ENCODE assay signal across 14 mouse cellular contexts in the genomic region with DNA sequence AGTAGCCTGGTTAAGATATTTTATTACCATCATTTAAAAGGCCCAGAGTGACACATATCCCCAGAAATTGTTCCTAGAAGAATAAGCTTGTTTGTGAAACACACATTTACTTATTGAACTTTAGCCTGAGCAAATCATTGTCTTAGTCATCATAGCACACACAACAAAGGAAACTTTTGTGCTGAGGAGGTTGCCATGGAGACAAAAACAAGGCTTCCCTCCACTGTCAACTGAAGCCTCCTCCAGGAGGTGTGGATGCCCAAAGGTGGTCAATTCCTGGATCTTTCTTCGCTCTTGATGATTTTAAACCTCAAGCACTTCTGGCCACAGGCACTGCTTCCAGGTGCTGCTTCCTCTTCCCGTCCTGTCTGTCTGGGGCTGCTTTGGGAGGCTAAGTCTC.
DNase-seq lines count a peak whose midpoint lies in the region; ATAC-seq and TF ChIP-seq lines count a peak whose summit lies in the region.
"Had no signal": no experiment of that assay in that cellular context is flagged by ENCODE, and none has a peak within 500 bp of the region (broad histone marks: within the 10 kb centered on the region; RNA-seq: fewer than 3 reads in every experiment).

No protein-coding gene starts in this region.

- no peaks in the 10 kb centered on the region for H3K27me3 ChIP-seq in forebrain, embryonic 14.5 days (replicated peaks; ENCODE audit: control insufficient read depth, insufficient read depth, low read length)
- no peaks in the 10 kb centered on the region for H3K27me3 ChIP-seq in forebrain, embryonic 16.5 days (replicated peaks; ENCODE audit: control insufficient read depth, insufficient read depth, low read length)
- H3K27me3 ChIP-seq in intestine, postnatal 0 days (replicated peaks; ENCODE audit: control insufficient read depth, insufficient read depth, low read length): no peaks in the 10 kb centered on the region
- H3K27me3 ChIP-seq in midbrain, postnatal 0 days (ENCODE audit: insufficient read depth, low read length): 0 out of 2 replicates have a peak, but pooled peaks cover 4% of the 10 kb centered on the region
- H3K27me3 ChIP-seq in liver, embryonic 12.5 days (replicated peaks): no peaks in the 10 kb centered on the region
- H3K27me3 ChIP-seq: heart, embryonic 13.5 days; limb, embryonic 15.5 days had no signal

- H3K4me3 ChIP-seq in forebrain, embryonic 14.5 days (ENCODE audit: low read depth, low read length): no peak overlapping the region
- no peak overlapping the region for H3K4me3 ChIP-seq in forebrain, embryonic 16.5 days (replicated peaks; ENCODE audit: low read length)
- H3K4me3 ChIP-seq in intestine, postnatal 0 days (ENCODE audit: low read depth, low read length): no peak overlapping the region
- no peak overlapping the region for H3K4me3 ChIP-seq in midbrain, postnatal 0 days (ENCODE audit: low read depth, low read length)
- H3K4me3 ChIP-seq in liver, embryonic 12.5 days: no peak overlapping the region
- H3K4me3 ChIP-seq: heart, embryonic 13.5 days; limb, embryonic 15.5 days had no signal

- no peak overlapping the region for H3K4me2 ChIP-seq in forebrain, embryonic 14.5 days (ENCODE audit: low read length)
- H3K4me2 ChIP-seq in forebrain, embryonic 16.5 days (ENCODE audit: low read length): no peak overlapping the region
- no peak overlapping the region for H3K4me2 ChIP-seq in intestine, postnatal 0 days (replicated peaks; ENCODE audit: low read depth)
- no peak overlapping the region for H3K4me2 ChIP-seq in midbrain, postnatal 0 days (ENCODE audit: low read depth, low read length, poor library complexity, severe bottlenecking)
- H3K4me2 ChIP-seq in liver, embryonic 12.5 days: no peak overlapping the region
- H3K4me2 ChIP-seq: heart, embryonic 13.5 days; limb, embryonic 15.5 days had no signal

- H3K27ac ChIP-seq in forebrain, embryonic 14.5 days (ENCODE audit: low read depth, low read length): 0 out of 2 replicates have a peak overlapping the region, but pooled peaks have one; percentile 33
- no peak overlapping the region for H3K27ac ChIP-seq in forebrain, embryonic 16.5 days (ENCODE audit: low read length)
- 0 out of 2 replicates have a peak overlapping the region, but pooled peaks have one; percentile 30 for H3K27ac ChIP-seq in intestine, postnatal 0 days (ENCODE audit: low read depth, low read length)
- H3K27ac ChIP-seq in midbrain, postnatal 0 days (ENCODE audit: low read depth, low read length): peak overlapping the region; percentile 55; the same call in 1 of the 2 replicates
- no peak overlapping the region for H3K27ac ChIP-seq in liver, embryonic 12.5 days
- H3K27ac ChIP-seq: heart, embryonic 13.5 days; limb, embryonic 15.5 days had no signal

- H3K4me1 ChIP-seq in forebrain, embryonic 14.5 days (ENCODE audit: control insufficient read depth, insufficient read depth, low read length): peaks cover 20% of the 10 kb centered on the region
- peaks cover 17% of the 10 kb centered on the region for H3K4me1 ChIP-seq in forebrain, embryonic 16.5 days (replicated peaks; ENCODE audit: control insufficient read depth, insufficient read depth, low read length)
- no peaks in the 10 kb centered on the region for H3K4me1 ChIP-seq in intestine, postnatal 0 days (replicated peaks; ENCODE audit: control insufficient read depth, insufficient read depth, low read length)
- peaks cover 11% of the 10 kb centered on the region; the same call in 1 of the 2 replicates for H3K4me1 ChIP-seq in midbrain, postnatal 0 days (ENCODE audit: insufficient read depth, low read length)
- 0 out of 2 replicates have a peak, but pooled peaks cover 6% of the 10 kb centered on the region for H3K4me1 ChIP-seq in liver, embryonic 12.5 days

- peak; percentile 45 for DNase-seq in forebrain, embryonic 14.5 days (ENCODE audit: low spot score)
- DNase-seq in NIH3T3 (ENCODE audit: low read depth): peak; percentile 59
- no peak for DNase-seq in midbrain, postnatal 0 days (ENCODE audit: low spot score)
- no peak for DNase-seq in lung, postnatal 36 days
- DNase-seq in adrenal gland, adult 18-20 months (ENCODE audit: low spot score in 2 of 2): no peak
- DNase-seq: adrenal gland, adult 8-10 months; cerebellum, postnatal 36 days; kidney, adult 2 months; layer of hippocampus, adult 9-11 months had no signal

- no peaks in the 10 kb centered on the region for H3K36me3 ChIP-seq in forebrain, embryonic 14.5 days (ENCODE audit: control insufficient read depth, insufficient read depth, low read length)
- H3K36me3 ChIP-seq in forebrain, embryonic 16.5 days (ENCODE audit: control insufficient read depth, insufficient read depth): no peaks in the 10 kb centered on the region
- no peaks in the 10 kb centered on the region for H3K36me3 ChIP-seq in intestine, postnatal 0 days (ENCODE audit: control insufficient read depth, insufficient read depth)
- H3K36me3 ChIP-seq in midbrain, postnatal 0 days (ENCODE audit: insufficient read depth, low read length): no peaks in the 10 kb centered on the region
- H3K36me3 ChIP-seq in liver, embryonic 12.5 days: no peaks in the 10 kb centered on the region
- H3K36me3 ChIP-seq: heart, embryonic 13.5 days; limb, embryonic 15.5 days had no signal

- H3K9me3 ChIP-seq in forebrain, embryonic 14.5 days (replicated peaks; ENCODE audit: control insufficient read depth, low read length): no peaks in the 10 kb centered on the region
- no peaks in the 10 kb centered on the region for H3K9me3 ChIP-seq in forebrain, embryonic 16.5 days (ENCODE audit: control insufficient read depth, low read length)
- no peaks in the 10 kb centered on the region for H3K9me3 ChIP-seq in intestine, postnatal 0 days (ENCODE audit: control insufficient read depth)
- no peaks in the 10 kb centered on the region for H3K9me3 ChIP-seq in midbrain, postnatal 0 days (ENCODE audit: low read length)
- no peaks in the 10 kb centered on the region for H3K9me3 ChIP-seq in liver, embryonic 12.5 days (replicated peaks)
- H3K9me3 ChIP-seq: heart, embryonic 13.5 days; limb, embryonic 15.5 days had no signal

- H3K9ac ChIP-seq in forebrain, embryonic 14.5 days (ENCODE audit: low read length): no peak overlapping the region
- H3K9ac ChIP-seq in forebrain, embryonic 16.5 days (replicated peaks; ENCODE audit: low read depth, low read length): no peak overlapping the region
- H3K9ac ChIP-seq in intestine, postnatal 0 days (ENCODE audit: low read depth, low read length): no peak overlapping the region
- no peak overlapping the region for H3K9ac ChIP-seq in midbrain, postnatal 0 days (replicated peaks; ENCODE audit: low read length, poor library complexity, severe bottlenecking)
- H3K9ac ChIP-seq in liver, embryonic 12.5 days: no peak overlapping the region
- H3K9ac ChIP-seq: heart, embryonic 13.5 days; limb, embryonic 15.5 days had no signal

- ATAC-seq in forebrain, embryonic 14.5 days: no peak
- no peak for ATAC-seq in forebrain, embryonic 16.5 days
- ATAC-seq in intestine, postnatal 0 days: peak; percentile 76
- ATAC-seq in midbrain, postnatal 0 days (ENCODE audit: low FRiP score): no peak
- ATAC-seq in liver, embryonic 12.5 days: no peak

- WGBS in forebrain, embryonic 14.5 days: 60% methylated on average over 2 of the region's 2 CpGs
- WGBS in forebrain, embryonic 16.5 days: 65% methylated on average over 2 of the region's 2 CpGs
- 69% methylated on average over 2 of the region's 2 CpGs for WGBS in intestine, postnatal 0 days
- WGBS in midbrain, postnatal 0 days: 42% methylated on average over 2 of the region's 2 CpGs
- 57% methylated on average over 2 of the region's 2 CpGs for WGBS in liver, embryonic 12.5 days (ENCODE audit: insufficient replicate concordance)

- no peak for TF ChIP-seq CTCF in intestine, postnatal 0 days (IDR thresholded peaks at IDR 0.05; ENCODE audit: low read depth)
- TF ChIP-seq CTCF in midbrain, postnatal 0 days (IDR thresholded peaks at IDR 0.05): no peak

Comparison
In these comparisons a context has a peak if more than half of its experiments do, and no peak if none do; other contexts are left out.
1. H3K27ac ChIP-seq: peak in forebrain, embryonic 14.5 days (single experiment), intestine, postnatal 0 days (single experiment) and midbrain, postnatal 0 days (single experiment); none in forebrain, embryonic 16.5 days (single experiment) and liver, embryonic 12.5 days (single experiment).
2. DNase-seq: peak in forebrain, embryonic 14.5 days (single experiment) and NIH3T3 (single experiment); none in midbrain, postnatal 0 days (single experiment), lung, postnatal 36 days (single experiment) and adrenal gland, adult 18-20 months (0 of 2).